Mouse (Mus musculus) G1E (cell line): ENCODE results near the gene Tspan18.

Experiments
- CTCF ChIP-seq: IDR thresholded peaks from 2 replicates; pipeline ENCODE4 v1.5.1; 2012; ENCODE audit warnings: low read depth, low read length, inconsistent platforms, mixed read lengths
- GATA1 ChIP-seq: IDR thresholded peaks from 2 replicates; pipeline ENCODE4 v1.6.1; 2012; ENCODE audit warnings: borderline replicate concordance, low read length, inconsistent platforms, mixed read lengths
- GATA2 ChIP-seq: IDR thresholded peaks from 2 replicates; pipeline ENCODE4 v1.6.1; 2012; ENCODE audit warnings: low read depth, low read length, inconsistent platforms, borderline replicate concordance
- POLR2AphosphoS5 ChIP-seq: IDR thresholded peaks from 2 replicates; pipeline ENCODE4 v1.6.1; 2012; ENCODE audit warnings: low read depth, low read length, inconsistent platforms; ENCODE audit not compliant: insufficient replicate concordance
- TAL1 ChIP-seq: conservative IDR thresholded peaks from 2 replicates; pipeline ENCODE4 v1.6.1; 2012; ENCODE audit warnings: low read depth, low read length, inconsistent platforms, mixed read lengths

- TF ChIP-seq CTCF (no peak), TAL1 (no peak), POLR2AphosphoS5 (no peak), GATA1 (no peak), GATA2 (no peak)
These were observed 43.5 kb upstream of the Tspan18 start for GRCm38 (mm10) chr2:93377797-93378196.
